Mouse (Mus musculus) midbrain, embryonic 10.5 days (tissue): ENCODE results near the gene Mb21d2. TPM values are rescaled to one million over a fixed set of nuclear protein-coding genes. Genes with fewer than 3 reads are reported as not detected.

Experiments
- DNase-seq: peaks from one replicate; pipeline ENCODE4 v3.0.0-alpha.2; 2017; ENCODE audit warnings: low spot score
- H3K27ac ChIP-seq: fragments of 300-500 bp; sonication (generic); replicated peaks from 2 replicates; pipeline ENCODE4 v1.5.1; 2016; ENCODE audit warnings: mild to moderate bottlenecking
- H3K27me3 ChIP-seq: fragments of 300-500 bp; sonication (generic); 2 replicates; pipeline ENCODE4 v1.6.1; 2016; ENCODE audit warnings: low read depth, mild to moderate bottlenecking; ENCODE audit not compliant: poor library complexity, severe bottlenecking
- H3K36me3 ChIP-seq: fragments of 300-500 bp; sonication (generic); 2 replicates; pipeline ENCODE4 v1.6.1; 2016; ENCODE audit warnings: mild to moderate bottlenecking, moderate library complexity
- H3K4me1 ChIP-seq: fragments of 300-500 bp; sonication (generic); 2 replicates; pipeline ENCODE4 v1.6.1; 2016
- H3K4me3 ChIP-seq: fragments of 300-500 bp; sonication (generic); 2 replicates; pipeline ENCODE4 v1.5.1; 2016; ENCODE audit warnings: mild to moderate bottlenecking, moderate library complexity
- H3K9me3 ChIP-seq: fragments of 300-500 bp; sonication (generic); replicated peaks from 2 replicates; pipeline ENCODE4 v1.6.1; 2016; ENCODE audit warnings: mild to moderate bottlenecking
- WGBS: fragments of 180-500 bp; shearing (Covaris S2); methylation state at CpG from one replicate; pipeline ENCODE4 v1.1.7; 2016; 5-methylcytosine and 5-hydroxymethylcytosine counted together
- polyA plus RNA-seq: library from polyadenylated mRNA; unstranded; fragments of >200 nt; fragmentation: Nextera tagmentation; extraction: Ambion mirVana; gene quantifications from 2 replicates; pipeline ENCODE4 v1.2.1, GENCODE M21; 2016

Gene Mb21d2
- polyA plus RNA-seq, result 4.7 and 5.7 TPM in 2 replicates

DNA sequence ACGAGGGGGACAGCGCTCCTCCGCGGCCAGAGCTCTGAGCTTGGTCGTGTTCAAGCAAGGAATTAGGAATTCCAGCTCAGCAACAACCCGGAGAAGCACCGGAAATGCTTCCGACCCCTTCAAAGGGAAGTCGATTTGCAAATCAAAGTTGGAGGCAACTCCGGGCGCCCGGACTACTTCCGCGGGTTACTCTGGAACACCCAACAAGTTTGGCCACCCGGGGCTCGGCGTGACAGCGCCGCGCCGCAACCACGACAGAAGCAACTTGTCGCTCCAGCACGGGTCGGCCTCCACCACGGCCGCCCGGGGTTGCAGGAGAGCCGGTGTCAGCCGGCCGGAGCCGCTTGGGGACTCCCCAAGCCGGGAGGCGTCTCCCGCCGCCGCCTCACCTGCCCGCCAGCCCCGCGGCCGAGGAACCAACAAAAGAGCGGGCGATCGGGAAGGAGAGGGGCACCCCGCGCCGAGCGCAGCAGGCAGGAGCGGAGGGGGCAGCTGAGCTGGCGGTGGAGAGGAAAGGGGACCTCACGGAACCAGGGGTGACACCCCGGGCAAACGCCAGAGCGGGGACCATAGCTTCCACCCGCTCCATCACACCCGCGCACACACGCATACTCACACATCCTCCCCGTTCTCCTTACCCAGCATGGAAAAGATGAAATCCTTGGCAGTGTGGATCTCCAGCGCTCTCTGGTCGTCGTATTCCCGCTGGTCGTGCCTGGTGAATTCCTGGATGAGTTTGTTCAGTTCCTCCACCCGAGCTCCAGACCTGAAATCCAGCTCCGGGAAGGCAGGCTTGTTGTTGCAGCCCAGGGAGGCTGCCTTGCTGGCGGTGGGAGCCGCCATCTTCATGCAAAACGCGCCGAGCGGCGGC is at the start of gene Mb21d2:
Gene Mb21d2, minus strand, starts transcription at position 859 of the 871 bp plus-strand sequence.
- peak; percentile 72 for DNase-seq
- WGBS, result under 1% methylated on average over 73 of the region's 73 CpGs
- Histone ChIP-seq H3K36me3 (no peaks in the 10 kb centered on the region), H3K4me1 (peaks cover 48% of the 10 kb centered on the region), H3K9me3 (no peaks in the 10 kb centered on the region), H3K27ac (peak within 1 kb of the TSS; percentile 96), H3K4me3 (peak within 1 kb of the TSS; percentile 79), H3K27me3 (peaks cover 31% of the 10 kb centered on the region)

DNA sequence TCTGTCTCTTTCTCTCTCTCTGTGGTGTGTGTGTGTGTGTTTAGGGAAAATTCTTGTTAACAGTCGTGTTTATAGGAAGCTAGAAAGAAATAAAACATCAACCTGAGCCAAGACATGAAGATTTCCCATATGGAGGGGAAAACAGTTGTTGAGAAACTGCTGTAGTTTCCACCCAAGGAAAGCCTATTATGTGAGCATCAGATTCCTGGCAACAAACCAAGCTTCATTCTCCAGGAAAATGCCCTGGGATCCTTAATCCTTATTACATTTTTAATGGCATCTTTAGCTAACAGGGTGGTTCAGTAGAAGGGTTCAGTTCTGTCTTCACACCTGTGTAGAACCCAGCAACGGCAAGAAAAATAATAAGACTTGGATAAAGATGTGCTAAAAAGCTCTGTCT is 36.8 kb upstream of the Mb21d2 start:
- H3K4me1 ChIP-seq, result no peaks in the 10 kb centered on the region
- no peaks in the 10 kb centered on the region for H3K27me3 ChIP-seq
- WGBS, result 86% methylated on average over 2 of the region's 2 CpGs
- no peak overlapping the region for H3K4me3 ChIP-seq
- no peaks in the 10 kb centered on the region for H3K9me3 ChIP-seq
- H3K27ac ChIP-seq, result no peak overlapping the region
- no peaks in the 10 kb centered on the region for H3K36me3 ChIP-seq
- DNase-seq, result no peak

DNA sequence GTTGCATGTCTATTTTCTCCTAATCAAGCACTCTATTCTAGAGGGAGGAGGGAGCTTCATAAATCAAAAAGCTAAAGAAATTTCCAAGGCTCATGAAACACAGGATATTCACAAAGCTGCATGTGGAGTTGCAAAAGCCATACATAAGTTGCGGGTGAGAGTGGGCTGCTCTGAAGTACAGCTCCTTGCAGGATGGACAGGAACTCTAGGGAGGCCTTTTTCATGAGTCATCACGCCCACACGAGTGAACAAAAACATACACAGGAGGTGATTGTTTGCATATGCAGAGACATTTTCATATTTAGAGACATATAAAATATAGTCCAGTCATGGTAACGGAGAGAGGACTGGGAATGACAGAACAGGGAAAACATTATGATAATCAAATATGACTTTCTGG is 34.6 kb upstream of the Mb21d2 start:
- Histone ChIP-seq H3K36me3 (no peaks in the 10 kb centered on the region), H3K27me3 (no peaks in the 10 kb centered on the region), H3K9me3 (no peaks in the 10 kb centered on the region), H3K27ac (no peak overlapping the region), H3K4me1 (no peaks in the 10 kb centered on the region), H3K4me3 (no peak overlapping the region)
- no peak for DNase-seq
- 87% methylated on average over 4 of the region's 4 CpGs for WGBS

DNA sequence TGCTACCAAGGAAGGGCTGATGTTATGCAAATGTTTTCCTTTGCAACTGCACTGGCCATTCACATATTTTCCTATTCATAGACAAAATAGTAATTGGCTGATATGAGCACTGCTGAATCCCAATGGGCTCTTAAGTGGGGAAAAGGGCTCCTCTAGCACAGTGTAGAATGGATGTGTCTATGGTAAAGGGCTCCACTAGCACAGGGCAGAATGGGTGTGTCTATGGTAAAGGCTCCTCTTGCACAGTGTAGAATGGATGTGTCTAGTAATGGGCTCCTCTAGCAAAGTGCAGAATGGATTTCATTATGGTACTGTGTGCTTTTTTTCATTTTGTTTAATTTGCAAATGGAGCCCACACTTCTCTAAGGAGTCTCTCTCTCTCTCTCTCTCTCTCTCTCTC is 33.5 kb upstream of the Mb21d2 start:
- no peaks in the 10 kb centered on the region for H3K36me3 ChIP-seq
- no peaks in the 10 kb centered on the region for H3K9me3 ChIP-seq
- no peaks in the 10 kb centered on the region for H3K27me3 ChIP-seq
- no peak overlapping the region for H3K4me3 ChIP-seq
- DNase-seq, result no peak
- no peaks in the 10 kb centered on the region for H3K4me1 ChIP-seq
- H3K27ac ChIP-seq, result no peak overlapping the region

DNA sequence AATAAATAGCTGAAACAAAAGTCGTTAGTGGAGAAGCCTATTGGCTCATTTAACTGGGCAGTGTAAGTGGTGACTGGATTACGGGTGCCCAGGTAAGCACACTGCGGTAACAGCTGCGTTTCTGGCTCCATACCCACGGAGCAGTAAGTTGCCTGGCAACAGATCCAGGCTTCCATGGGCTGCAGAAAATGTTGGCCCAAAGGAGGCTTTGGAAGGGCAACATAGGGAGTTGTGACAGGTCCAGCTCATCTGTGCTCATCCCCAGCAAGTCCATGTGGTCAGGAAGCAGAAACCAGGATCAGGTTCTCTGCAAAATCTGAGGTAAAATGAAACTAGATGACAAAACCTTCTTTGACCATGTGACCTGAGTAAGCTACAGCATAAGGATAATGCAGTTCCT is 20.3 kb upstream of the Mb21d2 start:
- DNase-seq, result no peak
- 76% methylated on average over 5 of the region's 5 CpGs for WGBS
- Histone ChIP-seq H3K9me3 (no peaks in the 10 kb centered on the region), H3K36me3 (no peaks in the 10 kb centered on the region), H3K4me1 (no peaks in the 10 kb centered on the region), H3K27ac (no peak overlapping the region), H3K4me3 (no peak overlapping the region), H3K27me3 (no peaks in the 10 kb centered on the region)

DNA sequence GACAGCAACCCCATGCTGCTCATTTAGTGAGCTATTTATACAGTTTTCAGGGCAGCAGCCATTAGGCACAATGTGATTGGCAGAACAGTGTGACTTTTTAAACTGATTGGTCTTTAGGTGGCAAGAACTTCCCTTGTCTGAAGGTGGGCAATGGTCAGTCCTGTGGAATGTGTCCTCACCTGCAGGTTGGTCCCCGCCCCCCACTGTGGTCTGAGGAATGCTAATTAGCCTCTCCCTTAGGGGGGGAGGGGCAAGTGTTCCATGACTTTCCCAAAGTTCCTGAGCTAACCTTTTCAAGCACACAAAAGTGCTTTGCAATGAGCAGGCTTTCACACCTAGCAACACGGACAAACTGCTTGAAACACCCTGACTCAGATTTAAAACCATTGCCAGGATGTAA is 13.8 kb upstream of the Mb21d2 start:
- WGBS, result 68% methylated on average over 2 of the region's 2 CpGs
- Histone ChIP-seq H3K4me1 (no peaks in the 10 kb centered on the region), H3K27ac (no peak overlapping the region), H3K27me3 (no peaks in the 10 kb centered on the region), H3K4me3 (no peak overlapping the region), H3K36me3 (no peaks in the 10 kb centered on the region), H3K9me3 (no peaks in the 10 kb centered on the region)
- DNase-seq, result no peak

DNA sequence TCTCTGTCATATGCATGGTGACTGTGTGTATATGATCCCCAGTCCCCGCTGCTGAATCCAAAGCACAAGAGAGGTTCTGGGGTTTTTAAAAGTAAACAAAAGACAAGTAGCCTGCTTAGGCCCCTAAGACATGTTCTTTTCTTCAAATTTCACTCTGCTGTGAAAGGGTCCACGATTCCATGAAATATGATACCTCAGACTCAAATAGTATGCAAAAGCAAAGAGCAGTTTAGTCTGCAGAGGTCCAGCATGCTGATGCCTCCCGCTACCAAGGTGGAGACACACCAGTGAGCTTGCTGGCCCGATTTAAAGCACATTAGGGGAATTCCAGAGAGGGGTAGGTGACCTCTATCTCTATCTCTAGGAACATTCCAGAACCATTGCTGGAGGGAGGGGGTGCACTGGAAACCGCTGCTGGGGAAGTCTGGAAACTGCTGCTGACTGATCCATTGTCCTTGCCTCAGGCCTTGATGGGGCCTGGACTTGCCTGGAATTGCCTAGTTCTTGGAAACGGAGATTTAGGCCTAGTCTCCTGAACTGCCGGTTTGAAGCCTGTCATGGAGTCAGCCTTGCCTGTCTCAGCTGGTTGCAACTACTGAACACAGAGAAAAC is 6.8 kb upstream of the Mb21d2 start:
- no peaks in the 10 kb centered on the region for H3K9me3 ChIP-seq
- peaks cover 5% of the 10 kb centered on the region for H3K4me1 ChIP-seq
- peaks cover 10% of the 10 kb centered on the region for H3K27me3 ChIP-seq
- no peak for DNase-seq
- H3K27ac ChIP-seq, result no peak overlapping the region
- WGBS, result 78% methylated on average over 7 of the region's 7 CpGs
- H3K36me3 ChIP-seq, result no peaks in the 10 kb centered on the region
- H3K4me3 ChIP-seq, result no peak overlapping the region

DNA sequence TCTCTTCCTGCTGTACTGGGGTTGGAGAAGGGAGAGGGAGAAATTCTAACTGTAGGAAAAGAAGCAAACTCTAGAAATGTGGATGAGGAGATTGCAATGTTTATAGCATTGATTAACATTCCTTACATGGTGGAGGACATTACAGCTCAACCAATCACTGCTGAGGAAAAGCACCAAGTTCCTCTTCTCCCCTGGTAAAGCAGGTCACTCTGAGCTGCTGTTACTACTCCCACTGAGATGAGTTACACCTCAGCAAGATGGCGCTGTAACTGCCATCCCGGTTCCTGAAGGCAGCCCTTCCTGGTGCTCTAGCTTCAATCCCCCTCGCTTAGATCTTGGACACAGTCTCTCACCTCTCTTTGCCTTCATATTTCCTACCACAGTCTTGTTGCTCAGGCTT is 6.2 kb upstream of the Mb21d2 start:
- Histone ChIP-seq H3K36me3 (no peaks in the 10 kb centered on the region), H3K27me3 (peaks cover 16% of the 10 kb centered on the region), H3K4me3 (no peak overlapping the region), H3K4me1 (peaks cover 5% of the 10 kb centered on the region), H3K27ac (no peak overlapping the region), H3K9me3 (no peaks in the 10 kb centered on the region)
- DNase-seq, result no peak
- 79% methylated on average over 3 of the region's 3 CpGs for WGBS

DNA sequence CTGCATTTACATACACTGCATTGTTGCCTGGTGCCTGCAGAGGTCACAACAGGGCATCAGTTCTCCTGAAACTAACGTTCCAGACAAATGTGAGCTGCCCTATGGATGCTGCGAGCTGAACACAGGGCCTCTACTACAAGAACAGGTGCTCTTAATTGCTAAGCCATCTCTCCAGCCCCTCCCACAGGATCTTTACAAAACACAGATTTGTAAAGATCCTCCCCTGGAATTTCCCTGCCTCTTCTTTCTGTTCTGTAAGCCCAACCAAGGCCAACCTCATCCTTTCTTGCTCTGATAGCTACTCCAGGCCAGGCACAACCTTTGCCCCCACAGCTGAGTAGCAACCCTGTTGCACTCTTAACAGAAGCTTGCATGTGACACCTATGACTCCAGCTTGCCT is 1.7 kb upstream of the Mb21d2 start:
- WGBS, result 62% methylated on average over 2 of the region's 2 CpGs
- no peak for DNase-seq
- Histone ChIP-seq H3K27ac (no peak overlapping the region), H3K4me3 (no peak overlapping the region), H3K36me3 (no peaks in the 10 kb centered on the region), H3K4me1 (peaks cover 33% of the 10 kb centered on the region), H3K27me3 (peaks cover 21% of the 10 kb centered on the region), H3K9me3 (no peaks in the 10 kb centered on the region)

DNA sequence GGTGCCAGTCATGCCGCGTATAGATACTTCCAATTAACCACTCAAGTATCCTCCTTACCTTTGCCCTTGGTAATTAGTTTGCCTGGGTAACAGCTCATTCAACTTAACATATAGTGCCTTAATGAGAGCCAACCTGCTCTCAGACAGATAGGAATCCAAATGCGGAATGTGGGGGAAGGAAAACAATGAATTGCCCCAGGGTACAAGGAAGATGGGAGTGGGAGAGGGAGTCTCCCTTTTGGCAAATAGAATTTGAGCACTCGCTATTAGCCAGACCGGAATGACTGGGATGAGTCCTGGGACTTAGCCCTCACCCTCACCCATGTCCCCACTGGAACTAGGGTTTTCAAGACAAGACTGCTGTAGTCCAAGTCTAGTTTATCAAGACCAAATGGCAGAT is 953 bp upstream of the Mb21d2 start:
- no peak for DNase-seq
- WGBS, result 6% methylated on average over 5 of the region's 5 CpGs
- Histone ChIP-seq H3K4me1 (peaks cover 35% of the 10 kb centered on the region), H3K9me3 (no peaks in the 10 kb centered on the region), H3K27ac (peak overlapping the region; percentile 96; the same call in 1 of the 2 replicates), H3K36me3 (no peaks in the 10 kb centered on the region), H3K27me3 (peaks cover 24% of the 10 kb centered on the region), H3K4me3 (peak overlapping the region; percentile 79)

DNA sequence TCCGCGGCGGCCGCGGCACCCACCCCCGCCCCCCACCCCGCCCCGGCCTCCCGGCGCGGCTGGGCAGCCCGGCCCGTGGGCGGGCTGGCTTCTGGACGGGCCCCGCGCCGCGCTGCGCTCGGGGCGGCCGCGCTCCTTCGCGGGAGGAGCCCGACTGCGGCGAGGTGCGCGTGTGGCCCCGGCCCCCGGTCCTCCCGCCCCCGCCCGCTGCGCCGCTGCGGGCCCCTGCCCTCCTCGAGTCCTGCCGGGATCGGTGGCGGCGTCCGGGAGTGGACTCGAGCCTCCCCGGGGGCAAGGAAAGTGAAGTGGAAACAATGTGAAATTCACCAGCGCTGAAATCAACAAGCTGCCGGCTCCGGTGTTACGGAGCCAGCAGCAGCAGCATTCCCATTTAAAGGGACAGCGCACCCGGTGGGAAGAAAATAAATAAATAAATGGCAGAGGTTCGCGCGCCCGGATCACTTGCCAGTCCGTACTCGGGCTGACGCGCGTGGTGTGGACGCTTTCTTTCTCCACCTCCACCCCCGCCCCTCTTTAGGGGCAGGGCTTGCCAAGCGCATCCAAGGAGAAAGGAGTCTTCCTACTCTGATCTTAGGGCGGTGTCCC is 316 bp upstream of the Mb21d2 start:
- Histone ChIP-seq H3K9me3 (no peaks in the 10 kb centered on the region), H3K27ac (peak overlapping the region; percentile 96), H3K4me1 (peaks cover 41% of the 10 kb centered on the region), H3K36me3 (no peaks in the 10 kb centered on the region), H3K4me3 (peak overlapping the region; percentile 79), H3K27me3 (peaks cover 30% of the 10 kb centered on the region)
- DNase-seq, result peak; percentile 70
- WGBS, result under 1% methylated on average over 66 of the region's 66 CpGs

DNA sequence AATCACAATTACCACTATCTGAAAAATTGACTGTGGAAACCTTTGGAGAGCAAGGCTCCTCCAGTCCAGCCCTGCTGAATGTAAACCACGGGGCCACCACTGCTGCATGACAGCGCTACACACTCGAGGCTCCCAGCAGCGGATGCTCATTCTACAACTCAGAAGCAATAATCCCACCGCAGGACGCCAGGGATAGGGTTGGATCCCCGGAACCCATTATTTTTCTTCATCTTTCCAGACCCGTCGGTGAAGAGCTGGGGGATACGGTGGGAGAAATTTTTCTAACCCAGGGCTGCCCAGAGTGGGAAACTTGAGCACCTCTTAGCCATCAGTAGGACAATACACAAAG is 1.0 kb downstream of the Mb21d2 start:
- peak; percentile 79 for DNase-seq

DNA sequence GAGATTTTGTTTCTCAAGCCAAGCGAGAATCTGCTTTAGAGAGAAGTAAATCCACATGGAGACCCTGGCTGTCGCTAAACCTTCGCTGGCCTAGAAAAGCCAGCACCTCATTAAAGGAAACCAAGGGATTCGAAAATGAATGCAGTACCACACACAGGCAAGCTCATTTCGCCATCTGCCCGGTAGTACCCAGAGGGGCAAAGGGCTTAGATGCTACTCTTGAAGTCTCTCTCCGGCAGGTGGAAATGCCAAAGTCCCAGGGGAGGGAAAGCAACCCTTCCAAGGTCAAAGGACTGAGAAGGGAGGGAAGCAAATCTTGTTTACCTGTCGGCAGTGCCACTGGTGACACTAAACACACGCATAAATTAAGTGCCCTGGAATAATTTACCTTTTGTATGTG is 2.1 kb downstream of the Mb21d2 start:
- Histone ChIP-seq H3K36me3 (no peaks in the 10 kb centered on the region), H3K4me3 (peak overlapping the region; percentile 79), H3K9me3 (no peaks in the 10 kb centered on the region), H3K4me1 (peaks cover 53% of the 10 kb centered on the region), H3K27ac (no peak overlapping the region), H3K27me3 (peaks cover 31% of the 10 kb centered on the region)
- peak; percentile 20 for DNase-seq
- WGBS, result 22% methylated on average over 9 of the region's 9 CpGs

More for the DNA sequence above, 1.0 kb downstream of the Mb21d2 start:
- H3K27me3 ChIP-seq, result peaks cover 31% of the 10 kb centered on the region
- no peaks in the 10 kb centered on the region for H3K9me3 ChIP-seq
- no peaks in the 10 kb centered on the region for H3K36me3 ChIP-seq
- peak overlapping the region; percentile 96 for H3K27ac ChIP-seq
- 0% methylated on average over 10 of the region's 10 CpGs for WGBS
- peaks cover 53% of the 10 kb centered on the region for H3K4me1 ChIP-seq
- peak overlapping the region; percentile 79 for H3K4me3 ChIP-seq
